ENCODE assay signal across 20 mouse cellular contexts in the genomic region with DNA sequence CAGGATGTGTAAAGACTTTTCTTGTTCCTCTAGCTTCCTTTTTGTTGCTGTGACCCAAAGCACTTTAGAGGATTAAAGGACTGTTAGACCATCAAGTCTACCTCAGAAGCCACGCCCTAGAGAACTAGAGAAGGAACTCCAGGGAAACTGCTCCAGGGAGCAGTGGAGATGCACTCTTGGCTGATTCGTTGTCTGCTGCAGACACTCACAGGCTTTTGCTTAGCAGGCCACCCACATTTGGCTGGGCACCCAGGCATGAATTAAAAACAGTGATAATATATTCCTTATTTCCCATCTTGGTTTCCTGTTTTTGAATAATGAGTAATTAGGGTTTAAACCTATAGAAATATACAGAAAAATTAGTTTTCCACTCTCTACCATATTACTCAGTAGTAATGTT.
DNase-seq lines count a peak whose midpoint lies in the region; ATAC-seq lines count a peak whose summit lies in the region.
"Had no signal": no experiment of that assay in that cellular context is flagged by ENCODE, and none has a peak within 500 bp of the region (broad histone marks: within the 10 kb centered on the region; RNA-seq: fewer than 3 reads in every experiment).

No protein-coding gene starts in this region.

- no peak for DNase-seq in frontal cortex, postnatal 10 days (ENCODE audit: low spot score in 2 of 2)
- peak; percentile 11 for DNase-seq in right cerebral cortex, adult 18-20 months
- DNase-seq in right cerebral cortex, postnatal 10 days (ENCODE audit: low spot score in 2 of 2): no peak
- peak; percentile 7 for DNase-seq in R1 (ENCODE audit: low read depth, low spot score)
- DNase-seq in spleen, adult 18-20 months: no peak
- DNase-seq: adrenal gland, adult 2 months; adrenal gland, postnatal 10 days; adrenal gland, postnatal 25 days; B cell, adult 2 months; cerebellum, adult 11-12 months; cerebellum, adult 2 months; cerebellum, adult 9-10 months; cerebellum, postnatal 10 days; cerebellum, postnatal 25 days; forebrain, postnatal 0 days had no signal

- ATAC-seq in frontal cortex, adult (ENCODE audit: low TSS enrichment): peak; percentile 93
- ATAC-seq: CD4-positive, CD25-positive, alpha-beta regulatory T cell, adult 4 months; forebrain, embryonic 13.5 days; forebrain, embryonic 15.5 days; forebrain, postnatal 0 days; Patski had no signal

Comparison
In these comparisons a context has a peak if more than half of its experiments do, and no peak if none do; other contexts are left out.
1. DNase-seq: peak in right cerebral cortex, adult 18-20 months (single experiment) and R1 (single experiment); none in frontal cortex, postnatal 10 days (0 of 2), right cerebral cortex, postnatal 10 days (0 of 2) and spleen, adult 18-20 months (0 of 2).